Mouse (Mus musculus): Measurements from ENCODE around the gene H2-Ob. TPM values are rescaled to one million over a fixed set of nuclear protein-coding genes. Genes with fewer than 3 reads are reported as not detected.
A peak's percentile ranks its signal among the peaks of the same experiment; 100 is the strongest.

Gene H2-Ob
- polyA plus RNA-seq, 1 experiment from 2014 or later = 0.39 TPM

DNA sequence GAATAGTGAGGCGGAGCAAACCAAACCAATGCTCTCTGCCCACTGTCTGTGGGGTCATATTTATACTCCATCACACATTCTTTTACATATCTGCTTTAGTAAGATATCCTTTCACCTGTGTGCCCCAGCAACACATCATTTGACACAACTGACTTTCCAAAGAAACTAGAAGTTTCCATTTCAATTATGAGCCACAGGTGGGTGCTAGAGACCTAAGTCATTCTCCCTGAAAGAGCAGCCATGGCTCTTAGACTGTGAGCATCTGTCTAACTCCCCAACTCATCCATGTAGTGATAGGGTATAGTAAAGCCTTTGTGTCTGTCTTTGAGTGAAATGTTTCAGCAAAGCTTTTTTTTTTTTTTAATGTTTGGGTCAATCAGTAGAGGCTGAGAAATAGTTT, 33.4 kb downstream of the H2-Ob start:
- H3K4me3 ChIP-seq (replicated peaks; ENCODE audit: low read length) = no peak overlapping the region
- H3K27me3 ChIP-seq (ENCODE audit: control insufficient read depth, insufficient read depth, low read length) = no peaks in the 10 kb centered on the region
- no peak overlapping the region for H3K9ac ChIP-seq (ENCODE audit: low read length)
- H3K27ac ChIP-seq (ENCODE audit: low read length) = no peak overlapping the region
- H3K4me1 ChIP-seq (ENCODE audit: control insufficient read depth, insufficient read depth, low read length) = no peaks in the 10 kb centered on the region
- no peaks in the 10 kb centered on the region for H3K9me3 ChIP-seq (replicated peaks; ENCODE audit: control insufficient read depth, low read length)
- 88% methylated on average over 1 of the region's 1 CpGs for WGBS
- no peak for ATAC-seq (ENCODE audit: insufficient read depth, low FRiP score)
- no peak overlapping the region for H3K4me2 ChIP-seq (ENCODE audit: low read depth, low read length)
- H3K36me3 ChIP-seq (ENCODE audit: control insufficient read depth, insufficient read depth, low read length) = no peaks in the 10 kb centered on the region

DNA sequence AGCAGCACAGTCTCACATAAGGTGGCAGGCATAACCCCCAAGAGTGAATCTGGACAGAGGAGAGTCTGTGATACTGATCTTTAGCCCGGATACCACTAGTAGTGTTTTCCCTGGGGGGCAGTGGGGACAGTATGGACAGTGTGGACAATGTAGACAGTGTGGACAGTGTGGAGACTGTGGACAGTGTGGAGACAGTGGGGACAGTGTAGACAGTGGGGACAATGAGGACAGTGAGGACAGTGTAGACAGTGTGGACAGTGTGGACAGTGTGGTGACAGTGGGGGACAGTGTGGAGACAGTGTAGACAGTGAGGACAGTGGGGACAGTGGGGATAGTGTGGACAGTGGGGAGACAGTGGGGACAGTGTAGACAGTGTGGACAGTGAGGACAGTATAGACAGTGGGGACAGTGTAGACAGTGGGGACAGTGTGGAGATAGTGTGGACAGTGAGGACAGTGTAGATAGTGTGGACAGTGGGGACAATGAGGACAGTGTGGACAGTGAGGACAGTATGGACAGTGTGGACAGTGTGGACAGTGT, 41.9 kb downstream of the H2-Ob start:
- H3K27ac ChIP-seq (ENCODE audit: low read length) = no peak overlapping the region
- no peaks in the 10 kb centered on the region for H3K36me3 ChIP-seq (ENCODE audit: control insufficient read depth, insufficient read depth, low read length)
- H3K27me3 ChIP-seq (ENCODE audit: control insufficient read depth, insufficient read depth, low read length) = no peaks in the 10 kb centered on the region
- WGBS = 70% methylated on average over 1 of the region's 1 CpGs
- H3K9me3 ChIP-seq (replicated peaks; ENCODE audit: control insufficient read depth, low read length) = no peaks in the 10 kb centered on the region
- no peak overlapping the region for H3K9ac ChIP-seq (ENCODE audit: low read length)
- H3K4me1 ChIP-seq (ENCODE audit: control insufficient read depth, insufficient read depth, low read length) = no peaks in the 10 kb centered on the region
- H3K4me2 ChIP-seq (ENCODE audit: low read depth, low read length) = no peak overlapping the region
- no peak for ATAC-seq (ENCODE audit: insufficient read depth, low FRiP score)
- no peak overlapping the region for H3K4me3 ChIP-seq (replicated peaks; ENCODE audit: low read length)

DNA sequence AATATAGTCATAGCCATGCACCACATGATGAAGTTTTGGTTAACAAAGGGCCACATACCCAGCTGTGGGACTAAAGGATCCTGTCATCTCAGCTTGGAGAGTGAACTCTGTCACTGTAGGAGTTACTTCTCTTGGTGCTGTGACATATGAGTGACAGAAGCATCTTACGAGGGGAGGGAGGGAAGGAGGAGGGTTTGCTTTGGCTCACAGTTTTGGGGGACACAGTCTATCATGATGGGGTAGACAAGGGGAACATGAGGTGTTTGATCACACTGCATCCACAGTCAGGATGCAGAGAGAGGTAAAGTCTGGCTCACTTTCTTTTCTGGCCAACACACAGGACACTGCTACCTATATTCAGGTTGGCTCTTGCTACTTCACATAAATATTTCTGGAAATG, 43.1 kb downstream of the H2-Ob start:
- no peaks in the 10 kb centered on the region for H3K36me3 ChIP-seq (ENCODE audit: control insufficient read depth, insufficient read depth, low read length)
- 67% methylated on average over 1 of the region's 1 CpGs for WGBS
- no peaks in the 10 kb centered on the region for H3K4me1 ChIP-seq (ENCODE audit: control insufficient read depth, insufficient read depth, low read length)
- no peak overlapping the region for H3K4me2 ChIP-seq (ENCODE audit: low read depth, low read length)
- H3K27ac ChIP-seq (ENCODE audit: low read length) = no peak overlapping the region
- no peaks in the 10 kb centered on the region for H3K27me3 ChIP-seq (ENCODE audit: control insufficient read depth, insufficient read depth, low read length)
- ATAC-seq (ENCODE audit: insufficient read depth, low FRiP score) = no peak
- no peak overlapping the region for H3K9ac ChIP-seq (ENCODE audit: low read length)
- no peaks in the 10 kb centered on the region for H3K9me3 ChIP-seq (replicated peaks; ENCODE audit: control insufficient read depth, low read length)
- no peak overlapping the region for H3K4me3 ChIP-seq (replicated peaks; ENCODE audit: low read length)

DNA sequence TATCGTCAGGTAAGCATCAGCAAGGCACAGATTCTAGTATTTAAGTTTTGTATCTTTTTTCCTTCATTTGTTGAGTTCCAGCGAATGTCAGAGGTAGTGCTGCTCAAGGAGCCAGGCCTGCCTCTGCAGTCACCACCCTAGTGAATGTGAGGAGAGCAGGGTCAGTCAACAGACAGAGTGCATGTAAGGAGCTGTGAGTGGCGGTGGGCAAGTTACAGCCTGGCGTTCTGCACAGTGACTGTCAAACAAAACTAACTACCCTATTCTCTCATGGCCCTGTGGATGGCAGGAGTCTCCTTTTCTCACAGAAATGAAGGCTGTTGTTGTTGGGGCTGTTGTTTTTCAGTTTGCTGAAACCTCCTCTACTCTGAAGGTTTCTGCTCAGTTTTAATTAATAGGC, 46.7 kb downstream of the H2-Ob start:
- H3K4me1 ChIP-seq (ENCODE audit: control insufficient read depth, insufficient read depth, low read length) = no peaks in the 10 kb centered on the region
- no peaks in the 10 kb centered on the region for H3K36me3 ChIP-seq (ENCODE audit: control insufficient read depth, insufficient read depth, low read length)
- no peaks in the 10 kb centered on the region for H3K27me3 ChIP-seq (ENCODE audit: control insufficient read depth, insufficient read depth, low read length)
- H3K4me2 ChIP-seq (ENCODE audit: low read depth, low read length) = no peak overlapping the region
- ATAC-seq (ENCODE audit: insufficient read depth, low FRiP score) = no peak
- H3K27ac ChIP-seq (ENCODE audit: low read length) = no peak overlapping the region
- H3K9me3 ChIP-seq (replicated peaks; ENCODE audit: control insufficient read depth, low read length) = no peaks in the 10 kb centered on the region
- H3K9ac ChIP-seq (ENCODE audit: low read length) = no peak overlapping the region
- H3K4me3 ChIP-seq (replicated peaks; ENCODE audit: low read length) = no peak overlapping the region
- WGBS = 62% methylated on average over 4 of the region's 4 CpGs

DNA sequence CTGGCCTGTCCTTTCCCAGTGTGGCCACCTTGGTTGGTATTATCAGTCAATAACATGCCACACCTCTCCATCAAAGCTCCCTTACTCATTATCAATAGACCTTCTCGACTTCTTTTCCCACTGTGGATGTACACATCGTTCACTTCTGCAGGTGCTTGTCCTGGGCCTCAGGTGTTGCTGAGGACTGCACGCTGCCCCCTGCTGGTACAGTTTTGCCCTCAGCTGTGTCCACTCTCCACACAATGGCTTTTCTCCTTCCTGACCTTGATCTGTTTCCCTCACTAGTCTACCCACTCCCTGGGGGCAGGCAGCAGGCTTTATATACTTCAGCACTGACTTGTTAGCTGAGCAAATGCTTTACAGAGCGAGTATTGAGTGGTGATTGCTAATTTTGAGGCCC, 47.1 kb downstream of the H2-Ob start:
- no peaks in the 10 kb centered on the region for H3K27me3 ChIP-seq (ENCODE audit: control insufficient read depth, insufficient read depth, low read length)
- no peak for ATAC-seq (ENCODE audit: insufficient read depth, low FRiP score)
- no peak overlapping the region for H3K9ac ChIP-seq (ENCODE audit: low read length)
- no peaks in the 10 kb centered on the region for H3K4me1 ChIP-seq (ENCODE audit: control insufficient read depth, insufficient read depth, low read length)
- H3K27ac ChIP-seq (ENCODE audit: low read length) = no peak overlapping the region
- H3K4me3 ChIP-seq (replicated peaks; ENCODE audit: low read length) = no peak overlapping the region
- H3K9me3 ChIP-seq (replicated peaks; ENCODE audit: control insufficient read depth, low read length) = no peaks in the 10 kb centered on the region
- WGBS = 33% methylated on average over 4 of the region's 4 CpGs
- no peaks in the 10 kb centered on the region for H3K36me3 ChIP-seq (ENCODE audit: control insufficient read depth, insufficient read depth, low read length)
- H3K4me2 ChIP-seq (ENCODE audit: low read depth, low read length) = no peak overlapping the region

DNA sequence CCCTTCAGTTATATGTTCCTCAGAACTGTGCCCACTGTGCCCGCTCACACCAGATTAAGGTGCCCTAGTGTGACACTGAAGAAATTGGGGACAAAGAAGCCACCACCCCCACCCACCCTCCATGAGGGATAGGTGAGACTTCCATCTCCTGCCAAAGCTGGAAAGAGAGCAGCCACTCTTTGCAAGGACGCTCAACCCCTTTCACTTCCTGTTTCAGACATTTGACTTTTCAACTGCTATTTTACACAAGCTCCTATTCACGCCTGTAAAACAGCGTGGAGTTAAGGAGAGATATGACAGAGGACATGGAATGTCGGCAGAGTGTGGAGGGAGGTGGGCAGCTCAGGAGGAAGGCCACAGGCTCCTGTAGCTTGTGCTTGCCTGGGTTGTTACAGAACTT, 47.8 kb downstream of the H2-Ob start:
- WGBS = 70% methylated on average over 5 of the region's 5 CpGs
- Histone ChIP-seq H3K4me3 (replicated peaks; ENCODE audit: low read length) (no peak overlapping the region), H3K4me2 (ENCODE audit: low read depth, low read length) (no peak overlapping the region), H3K36me3 (ENCODE audit: control insufficient read depth, insufficient read depth, low read length) (no peaks in the 10 kb centered on the region), H3K9ac (ENCODE audit: low read length) (no peak overlapping the region), H3K27ac (ENCODE audit: low read length) (no peak overlapping the region), H3K9me3 (replicated peaks; ENCODE audit: control insufficient read depth, low read length) (no peaks in the 10 kb centered on the region), H3K27me3 (ENCODE audit: control insufficient read depth, insufficient read depth, low read length) (no peaks in the 10 kb centered on the region), H3K4me1 (ENCODE audit: control insufficient read depth, insufficient read depth, low read length) (no peaks in the 10 kb centered on the region; the same call in 1 of the 2 replicates)
- ATAC-seq (ENCODE audit: insufficient read depth, low FRiP score) = no peak

DNA sequence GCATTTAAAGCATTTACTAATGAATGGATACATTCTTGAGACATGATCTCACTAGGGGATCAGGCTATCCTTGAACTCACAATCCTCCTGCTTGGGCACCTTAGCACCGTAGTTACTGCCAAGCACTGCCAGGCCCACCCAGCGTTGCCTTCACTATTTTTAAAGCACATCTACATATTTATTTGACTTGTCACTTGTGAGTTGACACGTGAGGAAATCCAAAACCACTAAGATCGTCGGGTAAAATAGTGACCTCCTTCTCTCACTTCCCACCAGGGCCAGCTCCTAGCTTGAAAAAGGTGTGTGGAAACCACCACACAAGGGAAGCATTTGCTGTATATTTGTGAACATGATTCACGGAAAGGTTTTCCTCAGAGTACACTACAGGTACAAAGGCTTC, 48.3 kb downstream of the H2-Ob start:
- Histone ChIP-seq H3K9ac (ENCODE audit: low read length) (no peak overlapping the region), H3K36me3 (ENCODE audit: control insufficient read depth, insufficient read depth, low read length) (no peaks in the 10 kb centered on the region), H3K4me1 (ENCODE audit: control insufficient read depth, insufficient read depth, low read length) (no peaks in the 10 kb centered on the region; the same call in 1 of the 2 replicates), H3K4me3 (replicated peaks; ENCODE audit: low read length) (no peak overlapping the region), H3K27ac (ENCODE audit: low read length) (no peak overlapping the region), H3K27me3 (ENCODE audit: control insufficient read depth, insufficient read depth, low read length) (no peaks in the 10 kb centered on the region), H3K9me3 (replicated peaks; ENCODE audit: control insufficient read depth, low read length) (no peaks in the 10 kb centered on the region), H3K4me2 (ENCODE audit: low read depth, low read length) (no peak overlapping the region)
- WGBS = 53% methylated on average over 6 of the region's 6 CpGs
- no peak for ATAC-seq (ENCODE audit: insufficient read depth, low FRiP score)

DNA sequence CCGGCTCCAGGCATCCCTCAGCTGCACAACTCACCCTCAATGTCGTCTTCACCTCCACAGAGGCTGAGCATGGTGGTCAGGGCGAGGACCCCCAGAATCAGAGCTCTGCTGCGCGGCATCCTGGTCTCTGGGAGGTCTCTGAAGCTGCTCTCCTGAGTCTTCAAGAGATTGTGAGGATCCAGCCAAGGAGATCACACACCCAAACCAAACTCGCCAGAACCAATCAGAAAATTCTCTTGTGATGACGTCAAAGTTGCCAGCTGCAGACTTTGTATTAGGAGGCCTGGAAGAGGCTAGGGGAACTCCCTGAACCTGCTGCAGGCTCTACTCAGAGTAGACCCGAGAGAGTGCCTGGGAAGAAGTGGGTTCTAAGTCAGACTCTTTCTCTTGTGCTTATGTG, 48.9 kb downstream of the H2-Ob start, which contains the start of gene H2-Aa:
Gene H2-Aa, minus strand, starts transcription at position 176 of the 400 bp plus-strand sequence.
- Histone ChIP-seq H3K27ac (ENCODE audit: low read length) (no peak within 1 kb of the TSS), H3K36me3 (ENCODE audit: control insufficient read depth, insufficient read depth, low read length) (no peaks in the 10 kb centered on the region), H3K9me3 (replicated peaks; ENCODE audit: control insufficient read depth, low read length) (no peaks in the 10 kb centered on the region), H3K9ac (ENCODE audit: low read length) (no peak within 1 kb of the TSS), H3K4me1 (ENCODE audit: control insufficient read depth, insufficient read depth, low read length) (no peaks in the 10 kb centered on the region; the same call in 1 of the 2 replicates), H3K27me3 (ENCODE audit: control insufficient read depth, insufficient read depth, low read length) (no peaks in the 10 kb centered on the region), H3K4me3 (replicated peaks; ENCODE audit: low read length) (no peak within 1 kb of the TSS), H3K4me2 (ENCODE audit: low read depth, low read length) (no peak within 1 kb of the TSS)
- WGBS = 15% methylated on average over 8 of the region's 8 CpGs
- ATAC-seq (ENCODE audit: insufficient read depth, low FRiP score) = peak; percentile 71; the same call in 1 of the 2 replicates

DNA sequence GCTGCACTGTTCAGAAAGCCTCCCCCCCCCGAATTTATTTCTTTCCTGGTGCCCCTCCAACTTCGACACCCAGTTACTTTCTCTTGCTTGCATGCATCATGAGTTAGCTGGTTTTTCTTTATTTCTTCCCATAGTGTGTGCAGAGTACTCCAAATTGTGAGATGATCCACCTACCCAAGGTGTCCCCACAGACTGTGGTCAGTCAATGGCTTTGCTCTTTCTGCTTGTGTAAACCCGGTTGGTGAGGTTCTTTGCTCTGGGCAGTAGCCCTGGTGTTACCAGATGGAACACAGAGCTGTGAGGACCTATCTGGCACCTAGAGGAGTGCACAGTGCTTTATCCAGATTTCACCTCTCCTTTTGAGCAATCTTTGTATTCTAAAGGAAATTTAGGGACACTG, 49.4 kb downstream of the H2-Ob start:
- Histone ChIP-seq H3K9ac (ENCODE audit: low read length) (no peak overlapping the region), H3K4me3 (replicated peaks; ENCODE audit: low read length) (no peak overlapping the region), H3K36me3 (ENCODE audit: control insufficient read depth, insufficient read depth, low read length) (no peaks in the 10 kb centered on the region), H3K4me1 (ENCODE audit: control insufficient read depth, insufficient read depth, low read length) (no peaks in the 10 kb centered on the region; the same call in 1 of the 2 replicates), H3K9me3 (replicated peaks; ENCODE audit: control insufficient read depth, low read length) (no peaks in the 10 kb centered on the region), H3K4me2 (ENCODE audit: low read depth, low read length) (no peak overlapping the region), H3K27ac (ENCODE audit: low read length) (no peak overlapping the region), H3K27me3 (ENCODE audit: control insufficient read depth, insufficient read depth, low read length) (no peaks in the 10 kb centered on the region)
- 74% methylated on average over 3 of the region's 3 CpGs for WGBS
- ATAC-seq (ENCODE audit: insufficient read depth, low FRiP score) = no peak

Measured in stomach, embryonic 16.5 days (tissue).